Mouse (Mus musculus): ENCODE measurements around the gene Mapk8ip1.
"Not testable (repeated sequence)": the region's sequence is repeated elsewhere in the genome, so short reads cannot be mapped to it uniquely, and the experiment has no call there.

The Mapk8ip1 gene

DNA sequence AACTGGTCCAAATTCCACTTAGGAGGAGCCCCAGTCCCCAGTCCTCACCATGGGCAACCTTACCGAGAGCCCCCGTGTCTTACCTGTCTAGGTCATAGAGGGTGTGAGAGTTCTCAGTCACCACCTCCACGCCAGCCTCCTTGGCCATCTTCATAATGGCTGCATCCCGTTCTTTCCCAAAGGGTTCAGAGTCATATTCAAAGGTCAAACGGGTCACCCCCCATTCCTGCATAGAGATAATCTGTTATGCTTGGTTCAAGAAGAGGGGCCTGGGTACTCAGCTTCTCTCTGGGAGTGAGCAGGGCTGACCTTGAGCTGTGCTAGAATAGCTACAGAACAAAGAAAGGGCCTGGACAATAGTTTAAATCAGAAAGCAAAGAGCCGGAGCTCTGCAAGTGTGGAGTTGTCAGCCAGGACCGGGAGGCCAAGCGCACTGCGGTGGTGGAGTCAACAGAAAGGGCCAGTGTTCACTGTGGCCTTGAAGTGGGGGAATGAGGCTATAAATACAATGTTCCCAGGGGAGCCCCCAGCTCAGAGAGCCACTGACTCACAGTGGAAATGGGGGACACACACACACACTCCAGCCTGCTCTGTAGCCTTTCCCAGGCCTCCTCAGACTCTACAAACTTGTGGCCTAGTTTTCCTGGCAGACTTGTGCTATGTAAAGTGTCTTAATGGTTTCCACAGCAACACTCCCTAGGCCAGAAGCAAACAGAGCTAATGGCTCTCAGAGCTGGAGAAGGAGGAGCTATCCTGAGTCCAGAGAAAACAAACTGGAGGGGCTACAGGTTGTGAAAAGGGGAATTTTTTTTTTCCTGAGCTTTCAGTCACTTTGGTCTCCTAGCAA lies 23.6 kb upstream of the Mapk8ip1 start:
- DNase-seq (ENCODE audit: low spot score in 2 of 2): no peak

DNA sequence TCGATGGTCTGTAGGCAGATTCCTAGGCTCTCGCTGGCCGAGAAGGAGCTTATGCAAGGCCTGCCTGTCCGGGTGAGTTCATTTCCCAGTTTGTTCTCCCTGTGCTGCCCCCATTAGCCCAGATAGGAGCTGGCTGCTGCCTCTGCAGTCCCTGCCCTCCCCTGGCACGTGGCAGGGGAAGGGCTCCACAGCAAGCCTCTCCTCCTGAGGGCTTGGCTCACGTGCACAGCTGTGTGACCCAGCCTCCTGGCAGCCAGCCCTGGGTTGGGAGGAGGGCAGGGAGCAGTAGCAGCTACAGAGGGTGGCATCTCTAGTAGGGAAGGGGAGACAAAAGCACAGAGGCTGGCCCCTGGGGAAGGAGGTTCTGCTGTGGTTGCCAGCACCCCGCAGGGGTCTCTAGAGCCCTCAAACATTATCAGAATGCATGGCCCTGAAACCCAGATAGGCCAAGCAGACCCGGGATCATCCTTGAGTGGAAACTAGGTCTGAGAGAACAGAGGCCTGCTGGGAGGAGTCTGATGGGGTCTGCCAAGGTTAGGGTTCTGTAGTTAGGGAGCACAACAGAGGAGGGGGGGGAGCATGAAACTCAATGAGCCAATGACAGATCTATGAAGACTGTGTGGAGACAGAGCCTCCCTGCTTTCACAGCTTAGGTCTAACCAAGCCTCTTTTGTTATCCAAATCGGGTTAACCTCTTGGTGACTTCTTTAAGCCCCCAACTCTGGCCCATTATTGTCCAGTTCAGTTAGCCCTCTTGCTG lies 22.8 kb upstream of the Mapk8ip1 start:
- peak in 1 of 2 experiments; percentile 31 for DNase-seq (ENCODE audit: low spot score in 2 of 2)

DNA sequence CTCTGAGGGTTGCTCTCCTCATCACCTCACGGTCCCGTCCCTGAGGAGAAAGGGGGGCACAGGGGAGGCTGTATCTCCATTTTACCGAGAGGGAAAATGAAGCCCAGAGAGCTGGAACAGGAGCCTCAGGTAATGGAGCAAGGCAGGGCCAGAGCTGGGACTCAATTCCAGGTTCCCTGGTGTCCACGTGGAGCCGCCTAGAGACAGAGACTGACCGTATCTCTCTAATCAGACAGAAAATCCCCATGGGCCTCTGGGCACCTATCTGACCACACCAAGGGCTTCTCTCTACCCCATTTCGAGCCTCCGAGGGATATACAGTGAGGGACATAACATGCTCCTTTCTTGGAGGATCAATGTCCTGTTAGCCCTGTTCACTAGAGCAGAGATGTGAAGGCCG lies 22.1 kb upstream of the Mapk8ip1 start:
- no peak for DNase-seq (ENCODE audit: low spot score in 2 of 2)

DNA sequence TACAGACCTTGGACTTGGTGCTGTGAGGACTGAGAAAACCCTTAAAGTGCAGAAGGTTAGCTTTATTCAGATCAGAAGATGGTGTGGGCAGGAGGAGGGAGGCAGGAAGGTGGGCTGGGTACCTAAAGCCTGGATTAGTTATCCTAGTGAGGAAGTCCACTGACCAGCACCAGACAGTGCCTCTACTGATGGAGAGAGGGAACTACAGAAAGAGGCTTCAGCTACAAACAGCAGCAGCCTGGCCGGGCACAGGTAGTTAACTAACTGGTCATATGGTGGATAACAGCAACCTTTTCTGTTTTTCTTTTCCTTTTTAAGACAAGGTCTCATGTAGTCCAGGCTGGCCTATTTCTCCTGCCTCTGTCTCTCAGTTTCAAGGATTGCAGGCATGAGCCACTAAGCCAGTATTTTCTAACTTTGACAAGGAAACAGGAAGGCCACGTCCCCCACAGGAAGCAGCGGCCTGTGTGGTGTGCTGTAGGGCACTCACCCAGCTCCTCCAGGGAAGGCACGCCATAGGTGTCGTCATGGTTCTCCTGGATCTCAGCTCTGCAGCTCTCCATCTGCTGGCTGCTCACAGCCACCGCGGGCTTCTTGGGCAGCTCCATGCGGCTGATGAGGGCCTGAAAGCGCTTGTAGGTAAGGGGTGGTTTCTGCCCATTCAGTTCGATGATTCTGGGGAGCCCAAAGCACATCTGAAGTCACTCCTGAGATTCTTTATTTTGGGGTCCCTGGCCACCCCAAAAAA lies 21.5 kb upstream of the Mapk8ip1 start:
- DNase-seq (ENCODE audit: low spot score in 2 of 2): no peak

DNA sequence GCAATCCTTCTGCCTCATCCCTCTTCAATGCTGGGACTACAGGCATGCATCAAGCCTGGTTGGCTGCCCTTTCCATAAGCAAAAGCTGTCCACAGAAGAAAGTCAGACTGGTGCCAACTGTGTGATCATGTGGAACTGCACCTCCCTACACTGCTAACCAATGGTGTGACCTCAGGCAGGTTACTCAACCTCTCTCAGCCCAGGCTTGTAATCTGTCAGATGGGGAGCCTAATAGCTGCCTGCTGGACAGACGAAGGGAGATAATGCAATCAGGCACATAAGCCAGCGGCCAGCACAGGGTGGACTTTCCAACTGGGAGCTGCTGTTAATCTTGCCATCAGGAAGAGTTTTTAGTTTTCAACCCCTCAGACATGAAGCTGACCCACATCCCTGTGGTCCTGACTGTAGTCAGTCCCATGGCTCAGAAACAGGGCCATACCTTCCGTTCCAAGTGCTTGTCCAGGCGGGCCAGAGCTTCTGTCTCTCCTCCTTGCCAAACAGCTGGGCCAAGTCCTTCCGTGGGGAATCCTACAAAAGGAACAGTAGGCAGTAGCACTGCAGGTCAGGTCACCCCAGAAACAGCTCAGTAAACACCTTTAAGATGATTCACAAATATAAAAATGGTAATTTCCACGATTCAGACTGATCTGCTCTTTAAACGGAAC lies 20.8 kb upstream of the Mapk8ip1 start:
- no peak for DNase-seq (ENCODE audit: low spot score in 2 of 2)

DNA sequence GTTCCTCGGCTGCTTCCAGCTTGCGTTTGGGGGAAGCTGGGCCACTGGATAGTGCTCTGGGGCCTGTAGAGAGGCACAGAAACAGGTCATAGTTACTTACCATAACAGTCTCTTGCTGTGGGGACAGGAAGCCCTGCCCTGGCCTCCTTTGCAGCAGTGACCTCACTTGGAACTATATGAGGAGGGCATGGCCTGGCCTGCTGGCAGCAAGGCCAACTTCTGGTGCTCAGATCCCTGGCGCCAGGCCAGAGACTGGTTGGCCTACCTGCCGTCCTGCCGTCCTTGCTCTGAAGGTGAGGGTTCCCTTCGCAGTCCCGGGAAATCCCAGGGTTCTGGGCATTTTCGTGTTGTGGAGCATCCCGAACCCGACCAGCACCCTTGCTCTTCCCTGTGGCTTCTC lies 10.6 kb upstream of the Mapk8ip1 start:
- DNase-seq (ENCODE audit: low spot score in 2 of 2): no peak

DNA sequence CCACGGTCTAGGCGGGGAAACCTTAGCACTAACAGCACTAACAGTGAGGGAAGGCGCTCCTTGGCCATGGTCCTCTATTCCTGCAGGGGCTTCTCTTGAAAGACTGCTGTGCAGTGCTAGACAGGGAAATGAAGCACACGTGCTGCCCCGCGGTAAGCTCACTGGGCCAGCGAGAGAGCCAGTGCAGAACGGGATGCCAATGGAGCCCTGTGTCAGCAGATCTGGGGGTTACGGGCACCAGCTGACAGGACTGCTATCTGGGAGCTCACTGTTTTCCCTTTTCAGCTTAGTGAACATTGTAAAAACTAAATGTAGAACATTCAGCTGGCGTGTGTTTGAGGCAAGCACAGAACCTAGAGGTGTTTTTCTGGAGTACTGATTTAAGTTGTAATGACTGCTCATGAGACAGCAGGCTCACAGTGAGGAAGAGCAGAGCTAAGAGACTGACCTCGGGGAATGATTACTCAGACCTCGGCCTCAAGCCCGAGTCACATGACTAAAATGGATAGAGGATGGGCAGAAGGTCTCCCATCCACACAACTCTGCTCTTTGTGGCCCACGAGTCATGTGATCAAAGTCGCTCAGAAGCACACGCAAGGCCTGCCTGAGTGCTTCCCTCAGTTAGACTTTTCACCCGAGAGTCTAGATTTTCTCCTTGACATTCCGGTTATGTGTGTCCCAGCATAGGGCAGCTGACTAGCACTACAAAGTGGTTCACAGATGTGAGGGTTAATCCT lies 7.4 kb upstream of the Mapk8ip1 start:
- DNase-seq (ENCODE audit: low spot score in 2 of 2): no peak

DNA sequence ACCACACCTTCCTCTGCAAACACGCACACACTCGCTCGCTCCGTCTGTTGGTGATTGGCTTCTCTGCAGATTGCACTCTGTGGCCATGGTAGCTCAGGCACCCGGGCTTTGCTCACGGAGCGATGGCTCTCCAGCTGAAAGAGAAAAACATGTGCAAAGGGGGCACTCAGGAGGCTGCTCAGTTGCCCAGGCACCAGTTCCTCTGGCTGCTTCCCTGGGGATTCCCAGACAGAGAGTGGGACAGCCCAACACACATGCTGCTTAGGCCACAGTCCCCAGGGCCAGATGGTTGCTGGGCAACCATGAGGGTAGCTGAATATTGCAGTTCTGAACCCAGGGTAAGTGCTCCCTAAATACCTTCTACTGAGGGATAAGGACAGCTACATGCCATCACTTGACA lies 4.6 kb upstream of the Mapk8ip1 start:
- no peak for DNase-seq (ENCODE audit: low spot score in 2 of 2)

DNA sequence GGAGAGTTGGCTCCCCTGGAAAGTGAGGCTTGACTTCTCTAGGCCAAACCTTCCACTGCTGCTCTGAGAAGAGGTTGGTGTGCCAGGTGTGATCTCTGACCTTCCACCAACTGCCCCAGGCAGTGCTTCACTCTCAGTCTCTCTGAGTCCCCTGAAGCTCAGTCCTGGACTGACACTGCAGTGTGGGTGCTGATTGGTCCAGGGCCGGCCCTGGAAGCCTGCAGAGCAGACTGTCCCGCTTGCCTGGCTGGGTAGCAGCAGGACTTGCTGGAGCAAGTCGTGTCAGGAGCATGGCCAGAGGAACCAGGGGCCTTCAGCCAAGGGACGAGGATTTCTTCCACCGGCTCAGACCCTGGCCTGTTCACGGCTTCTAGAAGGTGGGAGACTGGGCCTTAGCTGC lies 3.7 kb upstream of the Mapk8ip1 start:
- no peak for DNase-seq (ENCODE audit: low spot score in 2 of 2)

DNA sequence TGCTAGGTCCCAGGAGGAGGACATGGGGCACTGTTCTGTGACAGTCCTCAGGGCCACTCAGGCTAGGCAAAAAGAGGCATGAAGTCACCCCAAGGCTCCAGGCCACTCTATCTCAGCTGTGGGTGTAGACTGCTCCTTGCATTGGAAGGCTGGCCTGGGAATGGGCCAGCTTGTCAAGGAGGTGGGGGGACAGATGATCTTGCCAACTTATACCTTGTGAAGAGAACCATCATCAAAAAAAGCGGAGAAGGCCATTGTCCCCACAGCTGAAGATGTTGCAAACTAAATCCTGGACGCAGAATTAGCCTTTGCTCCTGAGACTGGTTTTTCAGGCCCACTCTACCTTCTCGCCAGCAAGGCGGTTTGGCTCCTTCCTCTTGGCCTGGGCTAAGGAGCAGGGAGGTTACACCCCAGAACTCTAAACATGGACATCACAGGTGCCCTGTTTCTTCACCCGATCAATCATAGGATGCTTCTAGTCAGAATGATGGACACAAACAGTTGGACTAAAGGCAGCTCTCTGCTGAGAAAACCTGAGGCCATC lies 2.8 kb upstream of the Mapk8ip1 start:
- no peak for DNase-seq (ENCODE audit: low spot score in 2 of 2)

DNA sequence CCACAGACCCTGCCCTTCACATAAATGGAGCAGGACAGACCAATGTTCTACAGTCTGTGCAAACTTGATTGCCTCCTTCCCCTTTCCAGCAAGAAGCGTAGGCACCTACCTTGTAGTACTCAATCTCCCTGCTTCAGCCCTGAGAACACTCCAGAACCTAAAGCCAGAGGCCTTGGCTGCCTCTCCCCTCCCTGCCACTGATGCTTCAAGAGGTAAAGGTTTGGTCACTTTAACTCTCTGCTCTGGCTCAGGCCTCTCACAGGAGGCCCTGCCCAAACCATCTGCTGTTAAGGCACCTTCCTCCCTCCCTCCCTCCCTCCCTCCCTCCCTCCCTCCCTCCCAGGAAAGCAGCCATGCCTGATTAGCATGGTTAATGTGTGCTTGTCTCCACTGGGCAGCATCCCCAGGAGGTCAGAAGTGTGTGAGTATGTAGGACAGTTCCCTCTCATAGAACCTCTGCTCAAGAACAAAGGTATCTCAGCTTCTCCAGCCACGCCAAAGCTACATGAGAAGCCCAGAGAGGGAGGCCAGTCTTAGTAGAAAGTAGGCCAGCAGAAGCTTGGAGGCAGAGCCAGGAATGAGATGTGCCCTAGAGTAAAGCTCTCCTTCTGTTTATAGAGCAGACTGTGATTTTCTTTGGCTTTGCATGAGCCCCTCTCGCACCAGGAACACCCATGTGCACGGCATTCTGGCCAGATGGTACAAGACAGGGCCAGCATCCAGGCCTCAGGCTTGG lies 1.7 kb upstream of the Mapk8ip1 start:
- no peak for DNase-seq (ENCODE audit: low spot score in 2 of 2)

DNA sequence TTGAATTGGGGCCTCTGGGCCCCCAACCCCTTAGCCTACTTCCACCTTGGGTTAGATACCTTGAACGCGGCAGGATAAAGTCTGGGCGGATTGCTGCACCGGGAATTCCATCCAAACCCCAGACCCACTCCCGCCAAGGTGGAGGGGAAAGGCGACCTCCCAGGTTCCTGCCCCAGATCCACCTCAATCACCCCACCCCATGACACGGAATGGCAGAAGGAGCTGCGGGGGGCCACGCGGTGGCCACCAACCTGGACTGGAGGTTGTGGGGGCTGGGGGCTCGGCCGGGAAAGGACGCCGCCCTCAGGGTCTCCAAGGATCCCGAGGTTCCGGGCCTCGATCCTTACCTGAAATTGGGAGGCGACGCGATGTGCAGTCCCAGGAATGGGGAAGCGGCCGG lies 381 bp downstream of the Mapk8ip1 start:
- DNase-seq (ENCODE audit: low spot score in 2 of 2): no peak

DNA sequence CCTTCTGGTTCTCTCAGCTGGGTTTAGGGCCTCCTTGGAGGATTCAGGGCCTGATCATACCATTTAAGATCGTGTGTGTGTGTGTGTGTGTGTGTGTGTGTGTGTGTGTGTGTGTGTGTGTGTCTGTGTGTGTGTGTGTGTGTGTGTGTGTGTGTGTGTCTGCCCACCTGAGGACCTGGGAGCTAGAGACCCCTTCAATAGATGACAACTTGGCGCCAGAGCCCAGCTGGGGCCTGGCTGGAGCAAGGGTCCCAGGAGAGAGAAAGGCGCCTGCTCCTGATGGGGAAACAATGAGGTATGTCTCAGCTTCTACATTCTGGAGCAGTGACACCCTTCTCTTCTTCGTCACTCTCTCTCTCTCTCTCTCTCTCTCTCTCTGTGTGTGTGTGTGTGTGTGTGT lies 1.2 kb downstream of the Mapk8ip1 start:
- not testable (repeated sequence) for DNase-seq (ENCODE audit: low spot score in 2 of 2)

DNA sequence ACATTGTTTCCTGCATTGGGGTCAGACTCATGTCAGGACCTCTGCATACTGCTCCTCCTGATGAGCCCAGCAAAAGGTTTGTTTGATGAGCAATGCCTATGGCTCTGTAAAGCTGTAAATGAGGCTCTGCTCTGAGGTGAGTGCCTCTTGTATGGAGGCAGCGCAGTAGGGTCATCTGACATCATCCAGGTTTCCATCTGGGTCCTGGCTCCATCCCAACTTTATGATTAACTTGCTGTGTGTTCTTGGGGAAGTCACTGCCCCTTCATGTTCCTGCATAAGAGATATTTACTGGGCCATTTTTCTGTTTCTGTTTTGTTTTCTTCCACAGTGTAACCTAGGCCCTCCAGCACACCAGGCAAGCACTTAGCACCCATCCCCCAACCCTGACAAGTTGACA lies 3.6 kb downstream of the Mapk8ip1 start:
- DNase-seq (ENCODE audit: low spot score in 2 of 2): no peak

DNA sequence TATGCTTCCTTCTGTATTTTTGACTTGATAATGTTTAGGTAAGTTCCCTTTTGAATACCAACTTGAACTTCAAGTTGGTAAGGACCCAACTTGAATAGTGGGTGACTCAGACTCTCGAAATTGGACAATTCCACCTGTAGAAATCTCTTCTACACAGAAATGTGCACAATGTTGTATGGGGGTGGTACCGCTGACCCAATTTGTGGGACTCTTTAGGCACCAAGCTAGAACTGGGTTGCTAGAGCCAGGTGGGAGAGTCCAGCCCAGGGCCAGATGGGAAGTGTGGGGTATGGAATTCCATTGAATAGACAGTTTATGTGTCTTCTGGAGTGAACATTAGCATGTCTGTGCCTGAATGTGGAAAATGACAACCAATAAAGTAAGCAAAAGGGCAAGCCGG lies 5.5 kb downstream of the Mapk8ip1 start:
- DNase-seq (ENCODE audit: low spot score in 2 of 2): no peak

DNA sequence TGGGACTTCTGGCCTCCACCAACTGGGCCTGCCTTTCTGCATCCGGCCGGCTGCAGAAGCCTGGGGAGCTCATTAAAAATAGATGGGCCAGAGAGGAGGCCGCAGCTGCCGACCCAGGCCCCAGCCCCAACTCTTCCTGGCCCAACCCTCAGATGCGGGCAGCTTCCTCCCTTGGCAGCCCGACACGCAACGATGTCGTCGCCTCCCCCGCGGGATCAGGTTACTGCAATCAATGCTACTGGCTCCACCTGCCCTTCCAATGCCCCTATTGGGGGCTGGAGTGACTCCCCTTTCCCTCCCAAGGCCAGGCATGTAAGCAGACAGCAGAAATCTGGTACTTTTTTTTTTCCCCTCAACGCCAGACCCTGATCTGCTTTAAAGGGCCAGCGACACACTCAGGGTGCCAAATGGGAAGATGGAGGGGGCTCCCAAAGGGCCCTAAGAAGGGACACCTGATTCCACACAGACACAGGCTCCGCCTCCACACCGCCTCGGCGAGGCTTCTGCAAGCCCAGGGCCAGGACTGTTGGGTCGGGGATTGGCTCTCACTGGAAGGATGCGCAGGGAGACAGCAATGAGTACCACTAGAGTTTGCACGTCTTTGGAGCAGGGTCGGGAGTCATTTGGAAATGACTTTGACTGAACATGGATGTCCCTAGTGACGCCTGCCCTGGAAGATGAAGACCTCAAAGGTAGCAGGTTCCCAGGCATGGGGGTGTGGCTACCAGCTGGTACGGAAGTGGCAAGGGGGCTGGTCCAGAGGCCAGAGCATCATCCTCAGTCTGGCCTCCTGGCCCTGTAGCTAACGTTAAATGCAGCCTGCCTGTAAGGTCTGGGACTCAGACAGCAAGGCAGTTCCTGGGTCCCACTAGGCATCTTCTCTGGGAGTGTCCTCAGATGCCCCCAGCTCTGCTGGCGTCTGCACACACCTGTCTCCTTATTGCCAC lies 8.5 kb downstream of the Mapk8ip1 start:
- no peak for DNase-seq (ENCODE audit: low spot score in 2 of 2)

DNA sequence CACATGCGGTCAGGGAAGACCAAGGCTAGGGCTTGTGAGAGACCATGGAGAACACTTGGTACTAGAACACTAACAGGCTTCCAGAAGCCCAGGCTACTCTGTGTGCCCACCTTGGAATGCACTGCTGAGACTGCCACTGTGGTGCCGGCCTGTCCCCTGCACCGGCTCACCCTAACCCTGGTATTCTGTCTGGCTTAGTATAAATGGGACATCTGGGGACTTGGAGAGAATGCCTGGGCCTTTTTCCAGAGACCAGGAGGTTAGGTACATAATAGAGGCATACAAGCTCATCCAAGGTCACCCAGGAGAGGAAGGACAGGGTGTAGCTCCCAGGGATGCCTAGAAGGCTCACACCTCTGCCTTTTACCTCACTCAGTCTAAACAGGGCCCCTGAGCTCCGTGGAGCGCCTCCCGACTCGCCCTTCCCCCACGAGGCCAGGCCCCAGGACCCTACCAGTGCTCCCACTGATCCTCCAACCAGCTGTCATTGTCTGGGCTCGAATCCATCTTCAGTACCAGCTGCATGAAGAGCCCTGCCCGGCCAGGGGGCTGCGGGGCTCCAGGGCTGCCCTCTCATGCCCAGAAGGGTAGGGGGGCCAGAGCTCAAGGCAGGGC lies 9.3 kb downstream of the Mapk8ip1 start:
- no peak for DNase-seq (ENCODE audit: low spot score in 2 of 2)

DNA sequence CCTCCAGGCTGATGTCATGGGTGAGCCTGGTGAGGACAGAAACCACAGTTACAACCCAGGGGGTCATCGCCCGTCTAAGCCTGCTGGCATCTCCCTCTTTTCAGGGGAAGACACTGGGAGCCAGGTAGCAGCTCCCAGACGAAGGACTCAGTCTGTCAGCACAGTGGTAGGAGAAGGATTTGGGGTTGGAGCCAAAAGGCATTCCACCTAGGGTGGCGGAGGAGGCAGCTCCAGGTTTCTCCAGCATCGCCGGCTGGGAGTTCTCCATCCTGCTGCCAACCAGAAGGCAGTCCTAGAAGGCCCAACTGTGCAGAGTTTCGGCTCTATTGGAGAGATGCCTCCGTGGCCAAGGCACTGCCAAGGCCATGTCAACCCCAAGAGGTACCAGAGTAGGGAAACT lies 9.9 kb downstream of the Mapk8ip1 start:
- DNase-seq (ENCODE audit: low spot score in 2 of 2): no peak
